Mouse (Mus musculus) testis, adult 2 months (tissue): ENCODE measurements around the gene Apex1.
"Not testable (repeated sequence)": the region's sequence is repeated elsewhere in the genome, so short reads cannot be mapped to it uniquely, and the experiment has no call there.

Experiments used
- CTCF ChIP-seq: fragments of 200-500 bp; IDR thresholded peaks from 2 replicates; pipeline ENCODE4 v1.5.1; 2012; ENCODE audit warnings: low read depth, mild to moderate bottlenecking, inconsistent platforms, low read length, moderate library complexity; ENCODE audit not compliant: control insufficient read depth, insufficient read depth, insufficient replicate concordance
- POLR2A ChIP-seq: fragments of 200-500 bp; IDR thresholded peaks from 2 replicates; pipeline ENCODE4 v1.6.1; 2012; ENCODE audit warnings: low read depth, mild to moderate bottlenecking, inconsistent platforms, low read length, moderate library complexity; ENCODE audit not compliant: control insufficient read depth

- not testable (repeated sequence) for TF ChIP-seq CTCF, POLR2A
These were observed 26.8 kb upstream of the Apex1 start for GRCm38 (mm10) chr14:50897992-50898391.
